Mouse (Mus musculus) macrophage (primary cell): Measurements from ENCODE around the gene Chek1. TPM values are rescaled to one million over a fixed set of nuclear protein-coding genes. Genes with fewer than 3 reads are reported as not detected.

ENCODE experiments used
- H3K27ac ChIP-seq: fragments of 350-480 bp; formaldehyde crosslinking; 2 replicates; pipeline ENCODE4 v1.9.0; 2021
- H3K36me3 ChIP-seq: fragments of 350-480 bp; formaldehyde crosslinking; 2 replicates; pipeline ENCODE4 v1.9.0; 2021; ENCODE audit errors: inconsistent target
- H3K4me3 ChIP-seq: fragments of 350-480 bp; formaldehyde crosslinking; 2 replicates; pipeline ENCODE4 v1.9.0; 2021; ENCODE audit errors: inconsistent target
- H3K79me2 ChIP-seq: fragments of 350-480 bp; formaldehyde crosslinking; 2 replicates; pipeline ENCODE4 v1.9.0; 2021; ENCODE audit errors: inconsistent target
- WGBS: methylation state at CpG from one replicate; pipeline ENCODE4 v1.1.7; 2026; ENCODE audit warnings: inconsistent platforms; ENCODE audit not compliant: missing documents; 5-methylcytosine and 5-hydroxymethylcytosine counted together
- polyA plus RNA-seq: library from polyadenylated mRNA; stranded (reverse); fragments of 250-400 nt; gene quantifications from 3 replicates; pipeline ENCODE4 v1.2.4, GENCODE M21; 2018; ENCODE audit warnings: inconsistent platforms
- total RNA-seq, 78 experiments: library from RNA; depleted of rRNA; stranded (reverse); fragments of 250-400 nt; gene quantifications; 1 replicate in 9 of 78; 2 replicates in 24 of 78; 3 replicates in 43 of 78; 4 replicates in 2 of 78; pipeline ENCODE4 v1.2.4; 2018; ENCODE audit warnings: inconsistent platforms in 56 of 78

Chek1 gene
- 10 to 100 TPM in 7 of 26 experiments, 1 to 10 TPM in 19; 1.4 to 16.4 (median 7.1) TPM for total RNA-seq (2018; cell fraction: chromatin; rRNA removed)
- total RNA-seq (2018; cell fraction: cytosol; rRNA removed): 1 to 10 TPM in 16 of 26 experiments, under 1 TPM in 10; 0.50 to 3.0 (median 1.2) TPM
- 10 to 100 TPM in 1 of 26 experiments, 1 to 10 TPM in 25; 1.4 to 22.8 (median 3.5) TPM for total RNA-seq (2018; cell fraction: nucleus; rRNA removed)
- polyA plus RNA-seq: 0.75 to 9.6 TPM (median 1.6 TPM) in 3 replicates

GRCm38 (mm10) chr9:36727034-36727755 lies at the start of gene Chek1:
Gene Chek1, minus strand, starts transcription at chr9:36727065.
- H3K79me2 ChIP-seq: no peaks in the 10 kb centered on the region
- peak within 1 kb of the TSS; percentile 58 for H3K27ac ChIP-seq
- under 1% methylated on average over 11 of the region's 12 CpGs for WGBS
- peaks cover 12% of the 10 kb centered on the region for H3K36me3 ChIP-seq
- peak within 1 kb of the TSS; percentile 73 for H3K4me3 ChIP-seq

- WGBS: 50% methylated on average over 1 of the region's 1 CpGs
- Histone ChIP-seq H3K36me3 (peaks cover 3% of the 10 kb centered on the region), H3K27ac (no peak overlapping the region), H3K79me2 (peaks cover 34% of the 10 kb centered on the region), H3K4me3 (peak overlapping the region; percentile 96; the same call in 1 of the 2 replicates)
Observed at GRCm38 (mm10) chr9:36769048-36769413, 42.2 kb upstream of the Chek1 start.

GRCm38 (mm10) chr9:36768156-36769047 lies 41.5 kb upstream of the Chek1 start:
- H3K27ac ChIP-seq: peak overlapping the region; percentile 87
- peak overlapping the region; percentile 96 for H3K4me3 ChIP-seq
- peaks cover 41% of the 10 kb centered on the region for H3K79me2 ChIP-seq
- 16% methylated on average over 25 of the region's 25 CpGs for WGBS
- peaks cover 9% of the 10 kb centered on the region for H3K36me3 ChIP-seq

GRCm38 (mm10) chr9:36767203-36768143 lies 40.6 kb upstream of the Chek1 start, which contains the start of gene Stt3a:
Gene Stt3a, minus strand, starts transcription at chr9:36767679.
- H3K4me3 ChIP-seq: peak within 1 kb of the TSS; percentile 96
- peaks cover 18% of the 10 kb centered on the region for H3K36me3 ChIP-seq
- peak within 1 kb of the TSS; percentile 87 for H3K27ac ChIP-seq
- H3K79me2 ChIP-seq: peaks cover 50% of the 10 kb centered on the region
- under 1% methylated on average over 60 of the region's 60 CpGs for WGBS

- Histone ChIP-seq H3K36me3 (peaks cover 34% of the 10 kb centered on the region), H3K27ac (no peak overlapping the region), H3K4me3 (no peak overlapping the region), H3K79me2 (peaks cover 77% of the 10 kb centered on the region)
- WGBS: 88% methylated on average over 1 of the region's 1 CpGs
Observed at GRCm38 (mm10) chr9:36764378-36764777, 37.5 kb upstream of the Chek1 start.

- Histone ChIP-seq H3K27ac (peak overlapping the region; percentile 58), H3K36me3 (0 out of 2 replicates have a peak, but pooled peaks cover 5% of the 10 kb centered on the region), H3K4me3 (peak overlapping the region; percentile 73), H3K79me2 (no peaks in the 10 kb centered on the region)
- 1% methylated on average over 53 of the region's 53 CpGs for WGBS
Observed at GRCm38 (mm10) chr9:36726131-36727033, 483 bp downstream of the Chek1 start.

GRCm38 (mm10) chr9:36716624-36717023 lies 10.2 kb downstream of the Chek1 start:
- 80% methylated on average over 3 of the region's 3 CpGs for WGBS
- no peak overlapping the region for H3K4me3 ChIP-seq
- H3K36me3 ChIP-seq: no peaks in the 10 kb centered on the region
- no peaks in the 10 kb centered on the region for H3K79me2 ChIP-seq
- H3K27ac ChIP-seq: no peak overlapping the region

- Histone ChIP-seq H3K79me2 (no peaks in the 10 kb centered on the region), H3K4me3 (no peak overlapping the region), H3K27ac (no peak overlapping the region), H3K36me3 (no peaks in the 10 kb centered on the region)
- WGBS: 62% methylated on average over 6 of the region's 6 CpGs
Observed at GRCm38 (mm10) chr9:36707304-36707703, 19.6 kb downstream of the Chek1 start.

- 88% methylated on average over 3 of the region's 3 CpGs for WGBS
- H3K4me3 ChIP-seq: no peak overlapping the region
- no peaks in the 10 kb centered on the region for H3K36me3 ChIP-seq
- H3K27ac ChIP-seq: no peak overlapping the region
- H3K79me2 ChIP-seq: no peaks in the 10 kb centered on the region
Observed at GRCm38 (mm10) chr9:36705923-36706322, 20.9 kb downstream of the Chek1 start.

- no peak overlapping the region for H3K27ac ChIP-seq
- H3K79me2 ChIP-seq: no peaks in the 10 kb centered on the region
- H3K4me3 ChIP-seq: no peak overlapping the region
- WGBS: 90% methylated on average over 10 of the region's 10 CpGs
- H3K36me3 ChIP-seq: no peaks in the 10 kb centered on the region
Observed at GRCm38 (mm10) chr9:36694276-36694675, 32.6 kb downstream of the Chek1 start.

- Histone ChIP-seq H3K79me2 (no peaks in the 10 kb centered on the region), H3K36me3 (no peaks in the 10 kb centered on the region), H3K4me3 (no peak within 1 kb of the TSS), H3K27ac (no peak within 1 kb of the TSS)
- WGBS: 61% methylated on average over 1 of the region's 1 CpGs
Observed at GRCm38 (mm10) chr9:36692920-36693319, 33.9 kb downstream of the Chek1 start, which contains the start of gene Acrv1. Gene Acrv1, plus strand, starts transcription at chr9:36693220.

- Histone ChIP-seq H3K27ac (no peak overlapping the region), H3K4me3 (no peak overlapping the region), H3K79me2 (no peaks in the 10 kb centered on the region), H3K36me3 (no peaks in the 10 kb centered on the region)
Observed at GRCm38 (mm10) chr9:36687329-36687728, 39.5 kb downstream of the Chek1 start.

- Histone ChIP-seq H3K27ac (no peak overlapping the region), H3K36me3 (no peaks in the 10 kb centered on the region), H3K79me2 (no peaks in the 10 kb centered on the region), H3K4me3 (no peak overlapping the region)
- WGBS: 80% methylated on average over 2 of the region's 2 CpGs
Observed at GRCm38 (mm10) chr9:36681424-36681823, 45.4 kb downstream of the Chek1 start.
